Mouse (Mus musculus): ENCODE measurements around the gene Sephs2. TPM values are rescaled to one million over a fixed set of nuclear protein-coding genes. Genes with fewer than 3 reads are reported as not detected.
A peak's percentile ranks its signal among the peaks of the same experiment; 100 is the strongest.

The Sephs2 gene
- total RNA-seq, 1 experiment, result 113 TPM

- Histone ChIP-seq H3K36me3 (ENCODE audit: control insufficient read depth, insufficient read depth, low read length, poor library complexity, severe bottlenecking) (no peaks in the 10 kb centered on the region), H3K27ac (ENCODE audit: insufficient read depth, low read depth, low read length, poor library complexity, severe bottlenecking) (no peak overlapping the region), H3K4me3 (ENCODE audit: insufficient read depth in 1 of 2, low read depth in 1 of 2, low read length in 2 of 2, poor library complexity in 1 of 2, severe bottlenecking in 1 of 2) (no peak overlapping the region), H3K9ac (ENCODE audit: insufficient read depth, low read depth, low read length, poor library complexity, severe bottlenecking) (no peak overlapping the region; the same call in 1 of the 2 replicates), H3K4me1 (ENCODE audit: control insufficient read depth in 2 of 2, insufficient read depth in 2 of 2, low read length in 2 of 2, poor library complexity in 1 of 2) (peaks cover 0 to 7% of the 10 kb centered on the region in 2 experiments; a peak in 3 of 4 replicates), H3K9me3 (ENCODE audit: control insufficient read depth, insufficient read depth, low read depth, low read length) (no peaks in the 10 kb centered on the region)
- peak; percentile 30 for DNase-seq (ENCODE audit: low read depth, low spot score)
- TF ChIP-seq ZNF384 (IDR thresholded peaks at IDR 0.05; ENCODE audit: low read depth, low read length) (no peak), ZC3H11A (IDR thresholded peaks at IDR 0.05; ENCODE audit: borderline replicate concordance, low read depth, low read length) (no peak), HCFC1 (IDR thresholded peaks at IDR 0.05; ENCODE audit: borderline replicate concordance, insufficient read depth, low read length) (no peak), CHD2 (IDR thresholded peaks at IDR 0.05; ENCODE audit: low read depth, low read length) (no peak), MAFK (IDR thresholded peaks at IDR 0.05; ENCODE audit: insufficient read depth, low read depth, low read length) (no peak)
- in situ Hi-C loops (cut with MboI; ENCODE audit: low sequenced_read_pairs in 2 of 2, unreplicated experiment in 2 of 2), result no loop called here
These were observed 36.1 kb upstream of the Sephs2 start for GRCm38 (mm10) chr7:127309951-127310350.

GRCm38 (mm10) chr7:127308887-127309286, 35.0 kb upstream of the Sephs2 start:
- DNase-seq (ENCODE audit: low read depth, low spot score), result peak; percentile 54
- Histone ChIP-seq H3K4me3 (ENCODE audit: insufficient read depth in 1 of 2, low read depth in 1 of 2, low read length in 2 of 2, poor library complexity in 1 of 2, severe bottlenecking in 1 of 2) (no peak overlapping the region), H3K27ac (ENCODE audit: insufficient read depth, low read depth, low read length, poor library complexity, severe bottlenecking) (no peak overlapping the region), H3K4me1 (ENCODE audit: control insufficient read depth in 2 of 2, insufficient read depth in 2 of 2, low read length in 2 of 2, poor library complexity in 1 of 2) (peaks cover 0 to 7% of the 10 kb centered on the region in 2 experiments; a peak in 3 of 4 replicates), H3K9ac (ENCODE audit: insufficient read depth, low read depth, low read length, poor library complexity, severe bottlenecking) (no peak overlapping the region), H3K36me3 (ENCODE audit: control insufficient read depth, insufficient read depth, low read length, poor library complexity, severe bottlenecking) (no peaks in the 10 kb centered on the region), H3K9me3 (ENCODE audit: control insufficient read depth, insufficient read depth, low read depth, low read length) (no peaks in the 10 kb centered on the region)
- peak; percentile 70 for TF ChIP-seq ZC3H11A (IDR thresholded peaks at IDR 0.05; ENCODE audit: borderline replicate concordance, low read depth, low read length)
- no peak for TF ChIP-seq HCFC1 (IDR thresholded peaks at IDR 0.05; ENCODE audit: borderline replicate concordance, insufficient read depth, low read length)
- no peak for TF ChIP-seq CHD2 (IDR thresholded peaks at IDR 0.05; ENCODE audit: low read depth, low read length)
- TF ChIP-seq ZNF384 (IDR thresholded peaks at IDR 0.05; ENCODE audit: low read depth, low read length), result no peak
- in situ Hi-C loops (cut with MboI; ENCODE audit: low sequenced_read_pairs in 2 of 2, unreplicated experiment in 2 of 2), result no loop called here

- no peak for TF ChIP-seq HCFC1 (IDR thresholded peaks at IDR 0.05; ENCODE audit: borderline replicate concordance, insufficient read depth, low read length)
- TF ChIP-seq ZNF384 (IDR thresholded peaks at IDR 0.05; ENCODE audit: low read depth, low read length), result no peak
- peaks cover 0 to 7% of the 10 kb centered on the region in 2 experiments; a peak in 3 of 4 replicates for H3K4me1 ChIP-seq (ENCODE audit: control insufficient read depth in 2 of 2, insufficient read depth in 2 of 2, low read length in 2 of 2, poor library complexity in 1 of 2)
- H3K27ac ChIP-seq (ENCODE audit: insufficient read depth, low read depth, low read length, poor library complexity, severe bottlenecking), result no peak overlapping the region
- no peak for DNase-seq (ENCODE audit: low read depth, low spot score)
- H3K36me3 ChIP-seq (ENCODE audit: control insufficient read depth, insufficient read depth, low read length, poor library complexity, severe bottlenecking), result no peaks in the 10 kb centered on the region
- no peaks in the 10 kb centered on the region for H3K9me3 ChIP-seq (ENCODE audit: control insufficient read depth, insufficient read depth, low read depth, low read length)
- no peak overlapping the region for H3K4me3 ChIP-seq (ENCODE audit: insufficient read depth in 1 of 2, low read depth in 1 of 2, low read length in 2 of 2, poor library complexity in 1 of 2, severe bottlenecking in 1 of 2)
- H3K9ac ChIP-seq (ENCODE audit: insufficient read depth, low read depth, low read length, poor library complexity, severe bottlenecking), result no peak overlapping the region
- in situ Hi-C loops (cut with MboI; ENCODE audit: low sequenced_read_pairs in 2 of 2, unreplicated experiment in 2 of 2), result no loop called here
These were observed 34.6 kb upstream of the Sephs2 start for GRCm38 (mm10) chr7:127308431-127308830.

GRCm38 (mm10) chr7:127297586-127298193, 23.8 kb upstream of the Sephs2 start:
- in situ Hi-C loops (cut with MboI; ENCODE audit: low sequenced_read_pairs in 2 of 2, unreplicated experiment in 2 of 2), result no loop called here
- H3K4me1 ChIP-seq (ENCODE audit: control insufficient read depth in 2 of 2, insufficient read depth in 2 of 2, low read length in 2 of 2, poor library complexity in 1 of 2), result 0 out of 4 replicates have a peak, but pooled peaks cover 2 to 3% of the 10 kb centered on the region in 2 experiments
- no peak for DNase-seq (ENCODE audit: low read depth, low spot score)
- TF ChIP-seq CHD2 (IDR thresholded peaks at IDR 0.05; ENCODE audit: low read depth, low read length) (no peak), MAFK (IDR thresholded peaks at IDR 0.05; ENCODE audit: insufficient read depth, low read depth, low read length) (no peak), ZNF384 (IDR thresholded peaks at IDR 0.05; ENCODE audit: low read depth, low read length) (no peak), HCFC1 (IDR thresholded peaks at IDR 0.05; ENCODE audit: borderline replicate concordance, insufficient read depth, low read length) (no peak), ZC3H11A (IDR thresholded peaks at IDR 0.05; ENCODE audit: borderline replicate concordance, low read depth, low read length) (no peak)
- H3K4me3 ChIP-seq (ENCODE audit: insufficient read depth in 1 of 2, low read depth in 1 of 2, low read length in 2 of 2, poor library complexity in 1 of 2, severe bottlenecking in 1 of 2), result no peak overlapping the region
- no peak overlapping the region for H3K9ac ChIP-seq (ENCODE audit: insufficient read depth, low read depth, low read length, poor library complexity, severe bottlenecking)
- no peak overlapping the region for H3K27ac ChIP-seq (ENCODE audit: insufficient read depth, low read depth, low read length, poor library complexity, severe bottlenecking)
- no peaks in the 10 kb centered on the region for H3K9me3 ChIP-seq (ENCODE audit: control insufficient read depth, insufficient read depth, low read depth, low read length)
- H3K36me3 ChIP-seq (ENCODE audit: control insufficient read depth, insufficient read depth, low read length, poor library complexity, severe bottlenecking), result no peaks in the 10 kb centered on the region
